Mouse (Mus musculus) liver, embryonic 16.5 days (tissue): ENCODE data around the gene Rest. TPM values are rescaled to one million over a fixed set of nuclear protein-coding genes. Genes with fewer than 3 reads are reported as not detected.

Experiments
- ATAC-seq: fragments of 200-750 bp; cut with Nextera tagmentation; 2 replicates; pipeline ENCODE4 v1.8.0; 2017; ENCODE audit warnings: low read depth, mild to moderate bottlenecking, moderate number of reproducible peaks, moderate library complexity
- H3K27ac ChIP-seq: fragments of 300-500 bp; sonication (generic); 2 replicates; pipeline ENCODE4 v1.5.1; 2014; ENCODE audit warnings: mild to moderate bottlenecking, low read length
- H3K27me3 ChIP-seq: fragments of 300-500 bp; sonication (generic); 2 replicates; pipeline ENCODE4 v1.6.1; 2014; ENCODE audit warnings: low read depth, low read length, mixed read lengths; ENCODE audit not compliant: control insufficient read depth, insufficient read depth
- H3K36me3 ChIP-seq: fragments of 300-500 bp; sonication (generic); 2 replicates; pipeline ENCODE4 v1.6.1; 2014; ENCODE audit warnings: mild to moderate bottlenecking; ENCODE audit not compliant: control insufficient read depth, insufficient read depth
- H3K4me1 ChIP-seq: fragments of 300-500 bp; sonication (generic); 2 replicates; pipeline ENCODE4 v1.6.1; 2014; ENCODE audit warnings: low read depth, low read length, mixed read lengths; ENCODE audit not compliant: control insufficient read depth
- H3K4me2 ChIP-seq: fragments of 300-500 bp; sonication (generic); 2 replicates; pipeline ENCODE4 v1.6.1; 2014; ENCODE audit warnings: low read depth, low read length, mixed read lengths
- H3K4me3 ChIP-seq: fragments of 300-500 bp; sonication (generic); 2 replicates; pipeline ENCODE4 v1.5.1; 2014; ENCODE audit warnings: low read depth, mild to moderate bottlenecking, low read length
- H3K9ac ChIP-seq: fragments of 300-500 bp; sonication (generic); 2 replicates; pipeline ENCODE4 v1.6.1; 2014; ENCODE audit warnings: low read depth, low read length
- H3K9me3 ChIP-seq: fragments of 300-500 bp; sonication (generic); replicated peaks from 2 replicates; pipeline ENCODE4 v1.6.1; 2016; ENCODE audit warnings: low read length; ENCODE audit not compliant: control insufficient read depth
- WGBS: fragments of 180-500 bp; shearing (Covaris S2); extraction: QIAGEN DNeasy Blood & Tissue Kit; methylation state at CpG from one replicate; pipeline ENCODE4 v1.1.7; 2014; ENCODE audit not compliant: insufficient replicate concordance; 5-methylcytosine and 5-hydroxymethylcytosine counted together
- microRNA-seq: library from miRNA; unstranded; fragments of <30 nt; microRNA quantifications from one replicate; pipeline ENCODE4, GENCODE M21; 2016
- polyA plus RNA-seq: library from polyadenylated mRNA; unstranded; fragments of >200 nt; fragmentation: Nextera tagmentation; extraction: Ambion mirVana; gene quantifications from 2 replicates; pipeline ENCODE4 v1.2.1, GENCODE M21; 2015

Rest gene
- polyA plus RNA-seq, 1 experiment from 2014 or later: 5.9 TPM

GRCm38 (mm10) chr5:77314206-77314605 is 48.9 kb downstream of the Rest start:
- Histone ChIP-seq H3K9me3 (no peaks in the 10 kb centered on the region), H3K27ac (no peak overlapping the region), H3K9ac (no peak overlapping the region), H3K4me3 (no peak overlapping the region), H3K4me1 (peaks cover 12% of the 10 kb centered on the region), H3K4me2 (no peak overlapping the region), H3K27me3 (no peaks in the 10 kb centered on the region), H3K36me3 (peaks cover 20% of the 10 kb centered on the region)
- WGBS: 85% methylated on average over 4 of the region's 4 CpGs
- no peak for ATAC-seq

DNA sequence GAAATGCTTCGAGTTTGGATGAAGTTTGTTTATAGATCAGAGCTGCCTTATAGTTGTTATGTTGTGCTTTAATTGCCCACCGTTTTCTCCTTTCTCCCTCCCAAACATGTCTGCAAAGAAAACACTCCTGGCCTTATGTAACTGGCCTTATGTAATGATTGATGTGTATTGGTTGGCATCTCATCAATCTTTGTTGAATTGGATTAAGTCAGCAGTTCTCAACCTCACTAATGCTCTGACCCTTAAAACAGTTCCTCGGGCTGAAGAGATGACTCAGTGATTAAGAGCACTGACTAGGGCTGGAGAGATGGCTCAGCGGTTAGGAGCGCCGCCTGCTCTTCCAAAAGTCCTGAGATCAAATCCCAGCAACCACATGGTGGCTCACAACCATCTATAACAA is 49.7 kb downstream of the Rest start:
- ATAC-seq: no peak
- no peak overlapping the region for H3K4me2 ChIP-seq
- H3K4me1 ChIP-seq: peaks cover 12% of the 10 kb centered on the region
- no peaks in the 10 kb centered on the region for H3K27me3 ChIP-seq
- no peak overlapping the region for H3K27ac ChIP-seq
- no peaks in the 10 kb centered on the region for H3K9me3 ChIP-seq
- 84% methylated on average over 6 of the region's 6 CpGs for WGBS
- peaks cover 22% of the 10 kb centered on the region for H3K36me3 ChIP-seq
- no peak overlapping the region for H3K4me3 ChIP-seq
- no peak overlapping the region for H3K9ac ChIP-seq

DNA sequence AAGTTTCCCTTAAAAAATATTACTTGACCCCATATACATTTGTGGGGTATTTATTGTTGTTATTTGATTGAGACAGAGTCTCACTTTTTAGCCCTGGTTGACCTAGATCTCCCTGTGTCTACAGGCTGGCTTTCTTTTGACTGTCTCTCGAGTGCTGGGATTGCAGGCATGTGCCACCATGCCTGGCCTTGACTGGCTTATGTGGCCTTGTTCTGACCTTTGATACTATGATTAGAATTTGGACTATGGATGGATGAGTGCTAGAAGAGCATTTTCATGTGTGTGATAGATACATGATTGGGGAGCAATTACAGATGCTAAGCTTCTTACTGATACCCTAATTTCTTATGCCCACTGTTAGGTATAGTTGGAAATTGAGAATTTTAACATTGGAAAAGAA is 59.6 kb downstream of the Rest start:
- no peak overlapping the region for H3K9ac ChIP-seq
- H3K36me3 ChIP-seq: peaks cover 69% of the 10 kb centered on the region
- H3K9me3 ChIP-seq: no peaks in the 10 kb centered on the region
- no peaks in the 10 kb centered on the region for H3K4me1 ChIP-seq
- no peak for ATAC-seq
- H3K27me3 ChIP-seq: no peaks in the 10 kb centered on the region
- H3K4me2 ChIP-seq: no peak overlapping the region
- no peak overlapping the region for H3K27ac ChIP-seq
- no peak overlapping the region for H3K4me3 ChIP-seq
- 57% methylated on average over 1 of the region's 1 CpGs for WGBS

- Histone ChIP-seq H3K4me2 (no peak overlapping the region), H3K27me3 (no peaks in the 10 kb centered on the region), H3K4me1 (no peaks in the 10 kb centered on the region), H3K27ac (no peak overlapping the region), H3K9ac (no peak overlapping the region), H3K36me3 (peaks cover 51% of the 10 kb centered on the region), H3K4me3 (no peak overlapping the region), H3K9me3 (no peaks in the 10 kb centered on the region)
- 65% methylated on average over 5 of the region's 5 CpGs for WGBS
- no peak for ATAC-seq
These were observed 64.9 kb downstream of the Rest start for GRCm38 (mm10) chr5:77330154-77330553.

Small RNA genes within 50 kb of the gene (microRNA-seq; reads per million reads assigned to microRNA genes)
- gene Mir5098: not detected

Other genes with a start within 250 kb of the Rest start
- 0.22 and 0.43 TPM in 2 replicates for gene Thegl, start 249.5 kb upstream of the Rest start, polyA plus RNA-seq
- gene Hopx, start 150.4 kb upstream of the Rest start, polyA plus RNA-seq: 0.13 and 0.25 TPM in 2 replicates
- gene Spink2, start 54.0 kb upstream of the Rest start, polyA plus RNA-seq: not detected in 2 replicates
- gene Noa1, start 44.6 kb downstream of the Rest start, polyA plus RNA-seq: 13.3 and 13.4 TPM in 2 replicates
- 24.9 and 25.7 TPM in 2 replicates for gene Polr2b, start 44.7 kb downstream of the Rest start, polyA plus RNA-seq
- 26.3 and 30.9 TPM in 2 replicates for gene Igfbp7, start 142.6 kb downstream of the Rest start, polyA plus RNA-seq